Mouse (Mus musculus): ENCODE measurements around the gene Gm21865. TPM values are rescaled to one million over a fixed set of nuclear protein-coding genes. Genes with fewer than 3 reads are reported as not detected.
"Not testable (repeated sequence)": the region's sequence is repeated elsewhere in the genome, so short reads cannot be mapped to it uniquely, and the experiment has no call there.

The Gm21865 gene
- not detected in 2 replicates for polyA plus RNA-seq (2012; rRNA removed)

DNA sequence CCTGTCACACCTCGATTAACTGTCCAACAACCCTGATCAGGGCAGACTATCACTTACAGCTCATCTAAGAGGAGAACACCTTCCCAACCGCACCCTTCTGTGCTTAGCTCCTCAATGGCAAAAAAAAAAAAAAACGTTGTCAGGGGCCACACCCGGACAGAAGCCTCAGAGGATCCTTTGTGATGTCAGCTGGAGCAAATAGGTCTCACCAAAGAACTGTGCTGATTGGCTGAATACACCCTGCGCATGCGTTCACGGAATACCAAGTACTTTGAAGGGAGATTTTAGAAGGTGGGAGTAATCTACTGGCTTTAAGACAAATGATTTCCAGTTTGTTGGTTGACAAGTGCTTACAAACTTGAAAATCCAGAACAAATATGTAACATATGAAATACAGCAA, at the start of gene Gm21865:
Gm21865 (minus strand) TSS at position 101 of the 400 bp plus-strand sequence.
- DNase-seq (ENCODE audit: low spot score): not testable (repeated sequence)

Other genes starting within 250 kb of the Gm21865 start
- not detected in 2 replicates for gene Gm21882, start 64.6 kb upstream of the Gm21865 start, polyA plus RNA-seq (2012; rRNA removed)